Mouse (Mus musculus) gastrocnemius, postnatal 36 days (tissue): ENCODE results near the gene Pygo1. TPM values are rescaled to one million over a fixed set of nuclear protein-coding genes. Genes with fewer than 3 reads are reported as not detected.

Experiments
- DNase-seq, 2 experiments: peaks; one replicate each; pipeline ENCODE4 v3.0.0; 2022
- intact Hi-C: fragments of 180-260 bp; cut with DNase I; formaldehyde crosslinking; loops from one replicate; pipeline ENCODE4 v1.15.1; 2025
- total RNA-seq, 2 experiments: library from RNA; stranded (reverse); gene quantifications; 2 replicates each; pipeline ENCODE4 v1.2.3; 2021

Gene Pygo1
- total RNA-seq, 2 experiments from 2014 or later: 6.4 to 10.2 TPM

DNA sequence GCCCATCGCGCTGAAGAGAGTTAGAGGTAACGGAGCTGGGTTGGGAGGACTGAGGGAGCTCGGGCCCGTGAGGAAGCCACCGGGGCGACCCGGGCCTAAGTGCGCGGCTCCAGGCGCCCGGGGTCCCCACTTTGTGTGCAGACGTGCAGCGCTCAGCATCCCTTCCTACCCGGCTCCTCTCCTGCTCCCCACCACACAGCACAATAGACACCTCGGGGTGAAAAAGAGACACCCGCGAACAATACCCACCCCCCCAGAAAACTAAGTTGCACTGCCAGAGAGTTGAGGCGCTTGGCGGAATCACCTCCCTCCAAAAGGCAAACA is 452 bp downstream of the Pygo1 start:
- DNase-seq: no peak
- intact Hi-C loops: no loop called here

GRCm38 (mm10) chr9:72931166-72931790 is 5.8 kb downstream of the Pygo1 start:
- intact Hi-C loops: no loop called here
- no peak for DNase-seq

- intact Hi-C loops: no loop called here
- DNase-seq: no peak
These were observed 9.9 kb downstream of the Pygo1 start for GRCm38 (mm10) chr9:72935309-72935708.

- no peak for DNase-seq
- intact Hi-C loops: no loop called here
These were observed 10.9 kb downstream of the Pygo1 start for GRCm38 (mm10) chr9:72936301-72936700.

DNA sequence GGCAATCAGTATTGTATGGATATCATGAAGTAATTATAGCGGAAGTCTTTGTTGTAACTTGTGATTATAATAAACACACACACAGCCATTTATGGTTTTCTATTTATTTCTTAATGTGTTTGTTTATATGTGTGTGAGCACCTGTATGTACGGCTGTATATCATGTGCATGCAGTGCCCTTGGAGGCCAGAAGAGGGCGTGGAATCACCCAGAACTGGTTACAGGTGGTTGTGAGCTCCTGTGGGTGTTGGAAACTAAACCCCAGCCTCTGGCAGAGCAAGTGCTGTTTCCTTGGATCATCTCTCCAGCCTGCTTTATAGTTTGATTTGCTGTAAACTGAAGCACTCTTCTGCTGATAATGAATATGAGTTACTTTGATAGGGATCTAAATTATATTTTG is 18.0 kb downstream of the Pygo1 start:
- no peak for DNase-seq
- intact Hi-C loops: no loop called here

- no peak for DNase-seq
- intact Hi-C loops: no loop called here
These were observed 18.8 kb downstream of the Pygo1 start for GRCm38 (mm10) chr9:72944286-72944685.

DNA sequence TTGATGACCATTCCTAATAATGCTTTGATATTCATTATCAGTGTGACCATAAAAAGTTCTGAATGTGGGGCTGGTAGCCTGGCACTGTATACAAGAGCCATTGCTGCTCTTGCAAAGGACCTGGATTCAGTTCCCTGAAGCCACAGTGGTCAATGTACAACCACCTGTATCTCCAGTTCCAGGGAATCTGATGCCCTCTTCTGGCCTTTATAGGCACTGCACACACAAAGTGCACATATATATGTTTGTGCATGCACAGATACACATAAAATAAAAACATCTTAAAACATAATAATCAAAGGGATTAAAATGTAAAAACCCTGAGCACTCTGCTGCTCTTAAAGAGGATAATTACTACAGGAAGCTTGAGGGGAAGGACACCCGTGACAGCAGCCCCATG is 21.6 kb downstream of the Pygo1 start:
- intact Hi-C loops: no loop called here
- no peak for DNase-seq

DNA sequence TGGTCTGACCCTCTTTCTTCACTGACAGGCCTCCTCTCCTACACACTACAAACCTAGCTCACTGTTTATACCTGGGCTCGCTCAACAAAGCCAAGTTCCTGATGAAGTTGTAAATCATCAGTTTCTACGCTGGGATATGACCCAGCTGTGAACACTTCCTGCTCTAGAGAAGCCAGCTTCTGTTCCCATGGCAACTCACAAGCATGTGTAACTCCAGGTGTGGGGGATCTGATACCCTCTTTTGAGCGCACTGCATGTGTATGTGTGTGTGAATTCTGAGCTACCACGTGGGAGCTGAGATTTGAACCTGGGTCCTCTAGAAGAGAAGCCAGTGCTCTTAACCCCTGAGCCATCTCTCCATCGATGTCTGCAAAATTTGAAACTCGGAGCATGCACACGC is 24.1 kb downstream of the Pygo1 start:
- DNase-seq: no peak
- intact Hi-C loops: no loop called here

DNA sequence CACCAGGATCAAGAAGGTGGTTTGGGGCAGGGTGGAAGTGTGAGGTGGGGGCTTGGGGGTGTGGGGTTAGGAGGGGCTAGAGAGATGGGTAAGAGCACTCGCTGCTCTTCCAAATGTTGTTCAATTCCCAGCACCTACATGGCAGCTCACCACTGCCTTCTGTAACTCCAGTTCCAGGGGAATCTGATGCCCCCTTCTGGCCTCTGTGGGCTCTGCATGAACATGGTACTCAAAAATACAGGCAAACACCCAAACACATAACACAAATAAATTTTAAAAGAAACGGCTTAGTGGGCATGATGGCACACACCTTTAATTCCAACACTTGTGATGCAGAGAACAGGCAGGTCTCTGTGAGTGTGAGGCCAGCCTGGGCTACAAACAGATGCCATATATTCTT is 29.3 kb downstream of the Pygo1 start:
- intact Hi-C loops: loop anchor here (5.0 kb wide), 1 partner anchor 62 kb away; no protein-coding TSS in a partner anchor

GRCm38 (mm10) chr9:72955546-72955945 is 30.1 kb downstream of the Pygo1 start:
- DNase-seq: no peak
- intact Hi-C loops: no loop called here

More for the DNA sequence above, 29.3 kb downstream of the Pygo1 start:
- DNase-seq: no peak

DNA sequence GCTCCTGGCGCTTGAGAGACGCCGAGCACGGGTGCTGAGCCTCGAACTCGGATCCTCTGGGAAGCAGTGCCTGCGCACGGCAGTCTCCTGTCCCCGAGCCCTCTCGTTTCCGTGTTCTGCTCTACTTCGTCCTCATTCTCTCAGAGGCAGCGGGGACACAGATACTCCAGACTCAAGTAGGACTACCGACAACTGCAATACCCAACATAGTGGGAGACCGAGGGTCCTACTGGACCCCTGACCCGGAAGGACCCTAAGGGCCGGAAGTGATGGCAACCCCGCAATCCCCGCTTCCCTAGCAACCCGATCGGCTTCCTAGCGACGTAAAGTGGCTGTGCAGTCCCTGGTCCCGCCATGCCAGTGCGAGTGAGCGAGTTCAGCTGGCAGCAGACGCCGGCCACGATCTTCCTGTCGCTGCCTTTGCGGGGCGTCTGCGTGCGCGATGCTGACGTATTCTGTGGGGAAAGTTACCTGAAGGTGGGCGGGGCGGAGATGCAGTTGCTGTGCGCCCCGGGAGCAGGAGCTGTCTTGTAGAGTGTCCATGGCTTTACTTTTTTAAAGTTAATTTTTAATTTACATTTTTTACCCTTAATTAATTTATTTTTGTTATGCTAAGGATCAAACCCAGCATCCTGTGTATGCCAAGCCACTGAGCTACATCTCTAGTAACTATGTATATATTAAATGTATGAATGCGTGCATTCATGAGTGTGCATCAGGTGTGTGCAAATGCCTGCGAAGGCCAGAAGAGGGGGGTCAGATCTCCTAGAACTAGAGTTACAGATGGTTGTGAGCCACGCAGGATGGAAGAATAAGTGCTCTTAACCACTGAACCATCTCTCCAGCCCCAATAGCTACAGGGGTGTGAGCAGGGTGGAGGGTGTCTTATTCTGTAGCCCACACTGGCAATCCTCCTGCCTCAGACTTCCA is 33.3 kb downstream of the Pygo1 start, which contains the start of the genes Dyx1c1 and Gm44503:
TSS of gene Dyx1c1 (plus strand) at position 265 of the 930 bp plus-strand sequence.
TSS of gene Gm44503 (plus strand) at position 332 of the 930 bp plus-strand sequence.
- peak; percentile 49 to 54 for DNase-seq
- intact Hi-C loops: no loop called here

DNA sequence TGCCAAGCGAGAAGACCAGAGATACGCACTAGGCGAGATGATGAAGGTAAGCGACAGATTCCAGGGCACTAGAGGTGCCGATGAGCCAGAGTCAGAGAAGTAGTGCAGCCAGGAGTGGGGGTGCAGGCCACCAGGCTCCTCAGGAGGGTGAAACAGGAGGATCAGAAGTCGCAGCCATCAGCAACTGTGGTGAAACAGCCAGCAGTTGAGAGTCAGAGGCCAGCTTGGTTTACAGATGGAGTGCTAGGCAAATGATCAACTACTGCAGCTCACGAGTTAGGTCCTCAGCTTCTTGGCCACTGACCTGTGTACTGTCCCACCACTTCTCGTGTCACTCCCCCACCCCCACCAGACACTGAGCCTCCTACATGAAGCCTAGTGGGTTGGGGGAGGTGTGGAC is 35.9 kb downstream of the Pygo1 start:
- intact Hi-C loops: no loop called here
- DNase-seq: no peak

DNA sequence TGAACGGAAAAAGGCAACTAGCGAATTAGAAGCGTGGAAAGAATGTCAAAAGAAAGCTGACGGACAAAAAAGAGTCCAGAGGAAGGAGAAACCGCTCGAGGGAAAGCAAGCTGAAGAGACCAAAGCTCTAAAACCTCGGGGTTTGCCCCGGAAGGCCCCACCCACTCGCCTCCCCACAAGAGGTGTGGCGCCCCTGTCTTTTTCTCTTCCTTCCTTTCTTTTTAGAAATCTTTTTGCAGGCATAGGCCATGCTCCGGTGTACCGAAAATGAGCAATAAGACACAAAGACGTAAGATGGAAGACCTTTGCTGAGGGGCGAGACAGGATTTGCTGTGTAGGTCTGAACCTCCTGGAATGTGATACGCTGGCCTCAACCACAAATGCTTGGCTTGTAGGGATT is 36.5 kb downstream of the Pygo1 start:
- intact Hi-C loops: no loop called here
- DNase-seq: no peak

GRCm38 (mm10) chr9:72968349-72969061 is 43.1 kb downstream of the Pygo1 start:
- intact Hi-C loops: no loop called here
- DNase-seq: peak in 1 of 2 experiments; percentile 16

- DNase-seq: no peak
- intact Hi-C loops: loop anchor here (2.0 kb wide), 1 partner anchor 121 kb away; no protein-coding TSS in a partner anchor
These were observed 44.4 kb downstream of the Pygo1 start for GRCm38 (mm10) chr9:72969874-72970273.

DNA sequence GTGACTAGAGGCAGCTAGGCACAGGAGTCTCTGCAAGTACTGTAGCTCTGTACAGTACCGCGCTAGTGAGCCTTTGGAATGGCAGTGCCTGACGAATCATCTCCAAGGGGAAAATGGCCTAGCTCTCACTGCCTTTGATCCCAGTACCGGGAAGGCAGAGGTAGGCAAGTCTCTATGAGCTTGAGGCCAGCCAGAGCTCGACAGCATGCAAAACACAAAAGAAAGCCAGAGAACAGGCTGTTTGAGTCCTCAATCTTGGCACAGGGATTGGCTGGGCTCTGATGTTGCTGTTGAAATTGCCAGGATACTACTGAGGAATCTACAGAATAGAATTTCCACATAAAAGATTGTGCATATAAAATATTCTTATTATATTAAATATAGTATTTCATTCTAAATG is 47.0 kb downstream of the Pygo1 start:
- intact Hi-C loops: no loop called here
- DNase-seq: no peak

GRCm38 (mm10) chr9:72972984-72973383 is 47.5 kb downstream of the Pygo1 start:
- DNase-seq: no peak
- intact Hi-C loops: no loop called here

DNA sequence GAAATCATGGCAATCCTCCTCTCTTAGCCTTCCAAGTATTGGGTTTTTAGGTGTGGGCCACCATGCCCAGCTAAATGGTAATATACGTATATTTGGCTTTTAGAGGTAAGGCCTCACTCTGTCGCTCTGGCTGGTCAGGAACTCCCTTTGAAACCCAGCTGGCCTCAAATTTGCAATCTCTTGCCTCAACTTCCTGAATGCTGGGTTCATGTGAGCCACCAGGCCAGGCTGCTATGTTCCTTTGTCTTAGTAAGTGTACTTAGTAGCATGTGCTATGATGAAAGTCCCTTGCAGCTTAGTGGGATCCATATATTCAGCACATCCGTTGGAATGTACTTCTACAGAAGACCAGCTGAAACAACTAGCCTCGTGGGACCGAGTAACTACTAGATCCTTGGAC is 49.3 kb downstream of the Pygo1 start:
- DNase-seq: no peak
- intact Hi-C loops: no loop called here

GRCm38 (mm10) chr9:72975242-72975641 is 49.8 kb downstream of the Pygo1 start:
- DNase-seq: no peak
- intact Hi-C loops: no loop called here

- DNase-seq: no peak
- intact Hi-C loops: no loop called here
These were observed 57.6 kb downstream of the Pygo1 start for GRCm38 (mm10) chr9:72983066-72983465.
